ENCODE assay signal across 9 mouse cellular contexts in the genomic region with DNA sequence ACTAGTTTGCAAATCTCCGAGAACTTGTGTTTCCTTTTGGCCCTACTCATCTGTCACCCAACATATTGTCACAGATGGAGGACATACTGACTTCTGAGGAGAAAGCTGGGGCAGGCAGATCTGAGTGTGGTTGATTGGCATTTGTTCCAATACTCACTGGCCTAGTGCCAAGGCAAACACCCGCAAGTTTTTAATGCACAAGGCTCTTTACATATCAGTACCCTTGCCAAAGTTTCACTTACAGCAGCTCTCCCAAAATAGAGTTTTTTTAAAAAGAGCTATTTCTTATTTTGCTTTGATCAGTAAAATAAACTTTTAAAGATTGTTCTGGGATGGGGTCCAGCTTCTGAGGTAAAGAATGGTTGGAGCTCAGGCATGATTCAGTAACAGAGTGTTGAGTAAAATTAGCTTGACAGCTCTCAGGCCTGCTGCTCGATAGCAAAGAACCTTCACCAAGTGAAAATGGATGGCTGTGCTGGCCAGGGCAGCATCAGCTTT.
DNase-seq lines count a peak whose midpoint lies in the region; ATAC-seq and TF ChIP-seq lines count a peak whose summit lies in the region.
"Had no signal": no experiment of that assay in that cellular context is flagged by ENCODE, and none has a peak within 500 bp of the region (broad histone marks: within the 10 kb centered on the region; RNA-seq: fewer than 3 reads in every experiment).

No protein-coding gene starts in this region.

- no peak overlapping the region for H3K9ac ChIP-seq in hindbrain, embryonic 13.5 days
- no peak overlapping the region for H3K9ac ChIP-seq in hindbrain, embryonic 11.5 days (ENCODE audit: low read depth, low read length)

- H3K4me1 ChIP-seq in hindbrain, embryonic 13.5 days (replicated peaks): peaks cover 56% of the 10 kb centered on the region
- H3K4me1 ChIP-seq in hindbrain, embryonic 11.5 days (replicated peaks; ENCODE audit: control insufficient read depth, insufficient read depth, low read length): no peaks in the 10 kb centered on the region
- no peaks in the 10 kb centered on the region for H3K4me1 ChIP-seq in small intestine, adult 2 months (ENCODE audit: control insufficient read depth, insufficient read depth, insufficient read length, low read length)

- peak overlapping the region; percentile 59 for H3K27ac ChIP-seq in hindbrain, embryonic 13.5 days
- no peak overlapping the region for H3K27ac ChIP-seq in hindbrain, embryonic 11.5 days (ENCODE audit: low read depth, low read length)
- H3K27ac ChIP-seq in small intestine, adult 2 months (ENCODE audit: insufficient read depth, low read depth, low read length): 0 out of 2 replicates have a peak overlapping the region, but pooled peaks have one; percentile 15

- no peak overlapping the region for H3K4me2 ChIP-seq in hindbrain, embryonic 13.5 days
- H3K4me2 ChIP-seq in hindbrain, embryonic 11.5 days (replicated peaks; ENCODE audit: low read depth, low read length): no peak overlapping the region

- no peak for TF ChIP-seq CTCF in small intestine, adult 2 months (IDR thresholded peaks at IDR 0.05; ENCODE audit: extremely low read depth, insufficient read length, insufficient replicate concordance, low read depth, low read length)

- H3K36me3 ChIP-seq in hindbrain, embryonic 13.5 days: no peaks in the 10 kb centered on the region
- H3K36me3 ChIP-seq in hindbrain, embryonic 11.5 days (ENCODE audit: control insufficient read depth, insufficient read depth, low read length): no peaks in the 10 kb centered on the region
- peaks cover 4% of the 10 kb centered on the region for H3K36me3 ChIP-seq in small intestine, adult 2 months (ENCODE audit: control insufficient read depth, insufficient read depth, low read length)

- H3K4me3 ChIP-seq in hindbrain, embryonic 13.5 days: no peak overlapping the region
- H3K4me3 ChIP-seq in hindbrain, embryonic 11.5 days (ENCODE audit: low read depth, low read length): no peak overlapping the region
- H3K4me3 ChIP-seq in small intestine, adult 2 months (ENCODE audit: low read depth, low read length): no peak overlapping the region

- ATAC-seq in hindbrain, embryonic 13.5 days (ENCODE audit: low FRiP score): no peak
- ATAC-seq in hindbrain, embryonic 11.5 days (ENCODE audit: low FRiP score): no peak

- 46% methylated on average over 3 of the region's 3 CpGs for WGBS in hindbrain, embryonic 13.5 days
- WGBS in hindbrain, embryonic 11.5 days: 74% methylated on average over 3 of the region's 3 CpGs
- WGBS in small intestine, adult 2 months: 33% methylated on average over 3 of the region's 3 CpGs

- no peak for TF ChIP-seq POLR2A in small intestine, adult 2 months (IDR thresholded peaks at IDR 0.05; ENCODE audit: low read depth, low read length)

- DNase-seq in hindbrain, embryonic 11.5 days (ENCODE audit: low spot score): no peak
- DNase-seq in adrenal gland, postnatal 25 days: peak; percentile 25
- DNase-seq in heart, adult 9 months (ENCODE audit: low spot score in 2 of 2): peak; percentile 10 to 37
- DNase-seq in layer of hippocampus, postnatal 25 days (ENCODE audit: extremely low spot score in 1 of 2, low spot score in 1 of 2): peak; percentile 32 to 38
- DNase-seq in embryo, embryonic 11 days: no peak
- no peak for DNase-seq in thymus, postnatal 14 days

- no peaks in the 10 kb centered on the region for H3K27me3 ChIP-seq in hindbrain, embryonic 13.5 days
- H3K27me3 ChIP-seq in hindbrain, embryonic 11.5 days (ENCODE audit: control insufficient read depth, insufficient read depth, low read length): no peaks in the 10 kb centered on the region
- no peaks in the 10 kb centered on the region for H3K27me3 ChIP-seq in small intestine, adult 2 months (ENCODE audit: control insufficient read depth, insufficient read depth, low read length)

- H3K9me3 ChIP-seq in hindbrain, embryonic 13.5 days: no peaks in the 10 kb centered on the region
- no peaks in the 10 kb centered on the region for H3K9me3 ChIP-seq in hindbrain, embryonic 11.5 days (ENCODE audit: control insufficient read depth, low read length)
- H3K9me3 ChIP-seq: G1E had no signal

Comparison
In these comparisons a context has a peak if more than half of its experiments do, and no peak if none do; other contexts are left out.
1. DNase-seq: peak in adrenal gland, postnatal 25 days (single experiment), heart, adult 9 months (2 of 2) and layer of hippocampus, postnatal 25 days (2 of 2); none in hindbrain, embryonic 11.5 days (single experiment), embryo, embryonic 11 days (single experiment) and thymus, postnatal 14 days (single experiment).